Comparison of ENCODE assay signal across 8 mouse cellular contexts in genomic region chr19:48144129-48144528, GRCm38 (mm10).
DNase-seq lines count a peak whose midpoint lies in the region; ATAC-seq and TF ChIP-seq lines count a peak whose summit lies in the region.

No protein-coding gene starts in this region.

- H3K9ac ChIP-seq in liver, postnatal 0 days (replicated peaks), result no peak overlapping the region
- H3K9ac ChIP-seq in liver, embryonic 12.5 days, result no peak overlapping the region
- H3K9ac ChIP-seq in forebrain, embryonic 14.5 days (ENCODE audit: low read length), result no peak overlapping the region

- no peak for TF ChIP-seq POLR2A in brain, embryonic 14.5 days (IDR thresholded peaks at IDR 0.05; ENCODE audit: borderline replicate concordance, extremely low read depth, insufficient read depth, insufficient read length, poor library complexity, severe bottlenecking)

- ATAC-seq in liver, postnatal 0 days, result no peak
- ATAC-seq in liver, embryonic 12.5 days, result no peak
- peak; percentile 58; the same call in 1 of the 2 replicates for ATAC-seq in forebrain, embryonic 14.5 days

- no peaks in the 10 kb centered on the region for H3K27me3 ChIP-seq in liver, postnatal 0 days (ENCODE audit: insufficient read depth, low read length)
- no peaks in the 10 kb centered on the region for H3K27me3 ChIP-seq in liver, embryonic 12.5 days (replicated peaks)
- no peaks in the 10 kb centered on the region for H3K27me3 ChIP-seq in forebrain, embryonic 14.5 days (replicated peaks; ENCODE audit: control insufficient read depth, insufficient read depth, low read length)

- H3K9me3 ChIP-seq in liver, postnatal 0 days (ENCODE audit: low read length), result no peaks in the 10 kb centered on the region
- H3K9me3 ChIP-seq in liver, embryonic 12.5 days (replicated peaks), result no peaks in the 10 kb centered on the region
- H3K9me3 ChIP-seq in forebrain, embryonic 14.5 days (replicated peaks; ENCODE audit: control insufficient read depth, low read length), result no peaks in the 10 kb centered on the region

- no peaks in the 10 kb centered on the region for H3K36me3 ChIP-seq in liver, postnatal 0 days (replicated peaks; ENCODE audit: insufficient read depth, low read length)
- no peaks in the 10 kb centered on the region for H3K36me3 ChIP-seq in liver, embryonic 12.5 days
- no peaks in the 10 kb centered on the region for H3K36me3 ChIP-seq in forebrain, embryonic 14.5 days (ENCODE audit: control insufficient read depth, insufficient read depth, low read length)

- no peak for TF ChIP-seq EP300 in liver, postnatal 0 days (IDR thresholded peaks at IDR 0.05; ENCODE audit: low read depth)

- no peak for DNase-seq in liver, postnatal 0 days
- DNase-seq in brain, embryonic 14.5 days (ENCODE audit: low read depth), result peak; percentile 86
- DNase-seq in forebrain, embryonic 14.5 days (ENCODE audit: low spot score), result peak; percentile 78
- peak; percentile 48 for DNase-seq in layer of hippocampus, adult 9-10 months (ENCODE audit: low spot score)
- DNase-seq in retina, postnatal 1 day, result peak; percentile 66
- no peak for DNase-seq in gastrocnemius, postnatal 14 days
- no peak for DNase-seq in thymus, postnatal 10 days (ENCODE audit: low spot score in 2 of 2)

- peak; percentile 30; the same call in 1 of the 2 replicates for TF ChIP-seq CTCF in liver, postnatal 0 days (IDR thresholded peaks at IDR 0.05; ENCODE audit: low read depth)
- peak; percentile 74; the same call in 1 of the 2 replicates for TF ChIP-seq CTCF in brain, embryonic 14.5 days (IDR thresholded peaks at IDR 0.05; ENCODE audit: borderline replicate concordance, extremely low read depth, insufficient read depth, insufficient read length)

- 37% methylated on average over 1 of the region's 1 CpGs for WGBS in liver, postnatal 0 days (ENCODE audit: insufficient replicate concordance)
- WGBS in liver, embryonic 12.5 days (ENCODE audit: insufficient replicate concordance), result 30% methylated on average over 1 of the region's 1 CpGs
- WGBS in forebrain, embryonic 14.5 days, result 15% methylated on average over 1 of the region's 1 CpGs

- H3K4me3 ChIP-seq in liver, postnatal 0 days (ENCODE audit: low read depth, low read length), result no peak overlapping the region
- H3K4me3 ChIP-seq in liver, embryonic 12.5 days, result no peak overlapping the region
- H3K4me3 ChIP-seq in forebrain, embryonic 14.5 days (ENCODE audit: low read depth, low read length), result no peak overlapping the region

- no peak overlapping the region for H3K27ac ChIP-seq in liver, postnatal 0 days (ENCODE audit: low read depth)
- H3K27ac ChIP-seq in liver, embryonic 12.5 days, result no peak overlapping the region
- no peak overlapping the region for H3K27ac ChIP-seq in forebrain, embryonic 14.5 days (ENCODE audit: low read depth, low read length)

- intact Hi-C loops in gastrocnemius, postnatal 14 days (cut with DNase I; ENCODE audit: low total_unique reads), result no loop called here

- no peaks in the 10 kb centered on the region for H3K4me1 ChIP-seq in liver, postnatal 0 days (ENCODE audit: insufficient read depth)
- H3K4me1 ChIP-seq in liver, embryonic 12.5 days, result no peaks in the 10 kb centered on the region
- H3K4me1 ChIP-seq in forebrain, embryonic 14.5 days (ENCODE audit: control insufficient read depth, insufficient read depth, low read length), result no peaks in the 10 kb centered on the region

- H3K4me2 ChIP-seq in liver, postnatal 0 days (ENCODE audit: low read depth, low read length), result no peak overlapping the region
- no peak overlapping the region for H3K4me2 ChIP-seq in liver, embryonic 12.5 days
- H3K4me2 ChIP-seq in forebrain, embryonic 14.5 days (ENCODE audit: low read length), result no peak overlapping the region

Comparison
In these comparisons a context has a peak if more than half of its experiments do, and no peak if none do; other contexts are left out.
1. DNase-seq: peak in brain, embryonic 14.5 days (single experiment), forebrain, embryonic 14.5 days (single experiment), layer of hippocampus, adult 9-10 months (single experiment) and retina, postnatal 1 day (single experiment); none in liver, postnatal 0 days (single experiment), gastrocnemius, postnatal 14 days (single experiment) and thymus, postnatal 10 days (0 of 2).